Mouse (Mus musculus) layer of hippocampus, adult 18-20 months (tissue): ENCODE results near the gene Aldh2. TPM values are rescaled to one million over a fixed set of nuclear protein-coding genes. Genes with fewer than 3 reads are reported as not detected.
A peak's percentile ranks its signal among the peaks of the same experiment; 100 is the strongest.
"Not testable (repeated sequence)": the region's sequence is repeated elsewhere in the genome, so short reads cannot be mapped to it uniquely, and the experiment has no call there.

ENCODE experiments used
- DNase-seq, 2 experiments: peaks; one replicate each; pipeline ENCODE4 v3.0.0; 2022; ENCODE audit warnings: low spot score in 2 of 2
- long read RNA-seq: library from polyadenylated mRNA; stranded (forward); transcript quantifications from one replicate; pipeline ENCODE4 v2.0.0, GENCODE M21; 2021
- total RNA-seq, 2 experiments: library from RNA; stranded (reverse); gene quantifications; 2 replicates each; pipeline ENCODE4 v1.2.3; 2021

The Aldh2 gene
- total RNA-seq, result 100 to 1,000 TPM; 136 to 161 TPM
- long read RNA-seq, transcript Aldh2-201 (13 exons, 3,867 nt), result major isoform, 10 of 20 reads
- long read RNA-seq, partial matches to known transcripts, result 4 of 20 reads
- long read RNA-seq, other reads (novel, unspliced or antisense), result 3 of 20 reads

- peak; percentile 58 to 74 for DNase-seq
Observed at GRCm38 (mm10) chr5:121593451-121594401, at the start of gene Aldh2. Gene Aldh2, minus strand, starts transcription at chr5:121593824.

GRCm38 (mm10) chr5:121639601-121640000, 46.0 kb upstream of the Aldh2 start:
- no peak for DNase-seq

- DNase-seq, result no peak
Observed at GRCm38 (mm10) chr5:121637296-121637695, 43.7 kb upstream of the Aldh2 start.

DNA sequence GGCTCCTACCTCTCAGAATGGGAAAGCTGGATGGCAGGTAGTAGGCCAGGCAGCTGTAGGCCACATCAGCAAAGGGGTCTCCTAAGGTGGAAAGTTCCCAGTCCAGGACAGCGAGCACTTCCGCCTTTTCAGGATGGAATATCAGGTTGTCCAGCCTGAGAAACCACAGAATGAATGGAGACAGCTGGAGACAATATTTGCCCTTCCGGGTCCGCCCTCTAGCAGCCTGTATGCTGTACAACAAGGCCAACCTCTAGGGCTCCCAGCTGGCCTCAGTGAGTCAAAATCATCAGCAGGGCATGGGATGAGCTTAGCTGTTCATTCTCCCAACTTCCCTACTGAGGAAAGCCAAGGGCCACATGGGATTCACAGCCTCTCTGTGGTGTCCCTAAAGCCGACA, 41.0 kb upstream of the Aldh2 start:
- no peak for DNase-seq

DNA sequence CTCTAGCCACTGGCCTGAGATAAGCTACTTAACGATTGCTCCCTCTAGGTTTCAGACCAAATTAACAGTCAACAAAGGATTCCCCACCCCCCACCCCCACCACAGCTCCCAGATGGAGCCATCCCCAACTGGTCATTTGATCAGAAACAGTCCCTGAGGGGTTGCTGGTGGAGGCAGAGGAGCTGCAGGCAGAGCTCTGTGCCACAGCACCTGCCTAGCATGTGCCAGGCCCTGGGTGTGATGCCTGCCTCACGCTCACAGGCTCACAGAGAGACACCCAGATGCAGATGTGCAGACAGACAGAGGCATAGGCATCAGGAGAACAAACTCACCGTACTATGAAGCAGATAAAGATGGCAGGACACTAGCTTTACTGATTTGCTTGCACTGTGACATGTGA, 39.2 kb upstream of the Aldh2 start:
- DNase-seq, result no peak

- not testable (repeated sequence) for DNase-seq
Observed at GRCm38 (mm10) chr5:121631106-121631647, 37.6 kb upstream of the Aldh2 start.

- DNase-seq, result peak; percentile 48 to 79
Observed at GRCm38 (mm10) chr5:121627871-121628270, 34.2 kb upstream of the Aldh2 start.

DNA sequence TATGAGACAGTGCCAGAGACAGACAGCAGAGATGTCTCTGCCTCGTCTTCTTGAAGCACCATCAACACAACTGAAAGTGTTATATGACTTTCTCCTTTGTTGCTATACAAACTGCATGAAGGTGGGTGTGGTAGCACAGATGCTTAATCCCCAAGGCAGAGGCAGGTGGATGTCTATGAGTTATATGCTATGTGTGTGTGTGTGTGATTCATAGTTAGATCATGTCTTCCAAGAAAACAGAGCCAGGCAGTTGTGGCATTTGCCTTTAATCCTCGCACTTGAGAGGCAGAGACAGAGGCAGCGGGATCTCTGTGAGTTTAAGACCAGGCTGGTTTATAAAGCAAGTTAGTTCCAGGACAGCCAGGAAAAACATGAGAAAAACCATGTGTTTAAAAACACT, 29.6 kb upstream of the Aldh2 start:
- DNase-seq, result no peak

- no peak for DNase-seq
Observed at GRCm38 (mm10) chr5:121621102-121621501, 27.5 kb upstream of the Aldh2 start.

DNA sequence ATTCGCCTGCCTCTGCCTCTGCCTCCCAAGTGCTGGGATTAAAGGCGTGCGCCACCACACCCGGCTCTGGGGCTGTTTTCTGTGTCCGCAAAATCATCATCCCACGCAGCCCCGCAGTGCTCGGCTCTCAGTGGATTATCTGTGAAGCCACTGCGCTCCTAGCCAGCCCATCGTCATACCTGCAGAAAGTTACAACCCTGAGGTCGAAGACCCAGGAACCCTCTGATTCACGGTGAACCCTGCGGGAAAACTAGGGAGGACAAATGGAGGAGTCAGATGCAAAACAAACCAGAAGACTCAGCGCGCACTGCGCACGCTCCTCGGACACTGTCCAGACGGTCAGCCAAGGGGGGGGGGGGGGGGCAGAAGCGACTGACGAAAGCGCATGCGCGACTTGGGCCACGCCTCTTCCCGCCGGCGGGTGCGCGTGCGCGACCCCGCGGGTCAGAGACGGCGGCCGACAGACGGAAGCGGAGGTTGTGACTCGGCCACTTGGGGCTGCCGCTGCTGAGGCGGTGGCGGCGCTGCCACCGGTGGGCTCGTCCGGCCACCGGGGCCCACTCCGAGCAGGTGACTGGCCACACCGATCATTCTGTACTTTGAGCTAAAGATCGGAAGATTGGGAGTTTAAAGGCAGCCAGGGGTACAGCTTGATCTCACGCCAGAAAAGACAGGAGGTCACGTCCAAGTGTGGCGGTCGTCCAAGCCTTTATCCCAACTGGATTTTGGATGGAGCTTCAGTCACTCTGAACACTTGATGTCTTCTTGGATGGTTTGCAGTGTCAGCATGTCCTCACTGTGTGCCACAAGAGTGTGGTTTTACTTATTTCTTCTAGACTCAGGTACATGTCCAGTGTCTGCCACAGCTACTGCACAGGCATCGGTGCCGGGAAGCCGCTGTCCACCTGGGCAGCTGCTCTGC, 25.2 kb upstream of the Aldh2 start, which contains the start of gene Acad12:
Gene Acad12, minus strand, starts transcription at position 347 of the 922 bp plus-strand sequence.
- peak; percentile 49 to 73 for DNase-seq

- DNase-seq, result not testable (repeated sequence)
Observed at GRCm38 (mm10) chr5:121614921-121615320, 21.3 kb upstream of the Aldh2 start.

DNA sequence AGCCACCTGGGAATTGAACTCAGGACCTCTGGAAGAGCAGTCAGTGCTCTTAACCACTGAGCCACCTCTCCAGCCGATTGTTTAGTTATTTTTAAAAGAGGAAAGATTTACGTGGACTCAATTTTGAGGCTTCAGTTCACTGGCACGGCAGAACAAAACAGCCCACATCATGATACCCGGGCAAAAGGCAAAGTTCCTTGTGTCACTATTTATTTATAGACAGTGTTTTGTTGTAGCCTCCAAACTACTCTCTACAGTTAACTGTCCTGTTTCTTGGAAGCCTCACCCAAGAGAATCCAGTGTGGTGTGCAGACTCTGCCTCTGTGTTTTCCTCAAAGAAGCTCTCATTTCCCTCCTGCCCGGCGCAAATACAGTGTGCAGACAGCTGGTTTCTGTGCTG, 18.4 kb upstream of the Aldh2 start:
- DNase-seq, result no peak

DNA sequence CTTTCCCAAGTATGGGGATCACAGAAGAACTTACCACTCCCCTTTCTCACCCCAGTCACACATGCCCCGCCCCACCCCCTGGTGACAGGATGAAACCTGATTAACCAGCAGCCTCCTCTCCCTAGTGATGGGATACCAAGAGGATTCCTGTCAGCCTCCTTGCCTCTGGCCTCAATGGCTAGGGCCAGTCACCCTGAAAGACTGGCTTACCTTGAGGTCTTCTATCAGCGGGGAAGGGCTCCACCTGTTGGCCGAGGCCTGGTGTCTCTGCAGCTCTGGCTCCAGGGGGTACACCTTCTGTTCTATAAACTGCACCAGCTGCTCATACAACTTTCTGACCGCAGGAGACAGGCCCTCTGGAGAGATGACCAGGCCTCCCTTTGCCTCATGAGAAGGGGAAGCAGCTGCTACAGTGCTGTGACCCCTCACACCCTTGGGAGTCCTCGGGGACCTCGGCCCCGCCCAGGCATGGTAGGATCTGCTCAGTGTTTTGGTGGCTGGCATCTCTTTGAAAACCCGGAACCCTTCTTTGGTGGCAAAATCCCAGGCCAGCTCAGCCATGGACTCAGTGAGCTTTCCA, 16.0 kb upstream of the Aldh2 start:
- DNase-seq, result not testable (repeated sequence)

DNA sequence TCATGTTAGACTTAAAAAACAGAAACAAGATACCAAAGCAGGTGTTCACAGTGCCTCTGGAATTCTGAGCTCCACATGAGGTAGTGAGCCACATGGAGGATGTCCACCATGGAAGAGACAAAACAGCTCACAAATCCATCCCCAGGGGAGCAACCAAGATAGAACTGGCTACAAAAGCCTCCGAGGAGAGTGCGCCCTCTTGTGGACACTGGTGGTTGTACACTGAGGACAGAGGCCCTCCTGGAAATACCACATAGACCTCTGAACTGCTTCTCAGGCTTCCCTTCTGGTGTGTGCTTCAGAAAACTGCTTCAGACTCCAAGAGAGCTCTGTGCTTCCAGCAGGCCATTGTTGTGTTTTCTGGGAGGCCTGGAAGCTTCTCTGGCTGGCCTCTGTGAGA, 12.5 kb upstream of the Aldh2 start:
- DNase-seq, result peak; percentile 50 to 85

DNA sequence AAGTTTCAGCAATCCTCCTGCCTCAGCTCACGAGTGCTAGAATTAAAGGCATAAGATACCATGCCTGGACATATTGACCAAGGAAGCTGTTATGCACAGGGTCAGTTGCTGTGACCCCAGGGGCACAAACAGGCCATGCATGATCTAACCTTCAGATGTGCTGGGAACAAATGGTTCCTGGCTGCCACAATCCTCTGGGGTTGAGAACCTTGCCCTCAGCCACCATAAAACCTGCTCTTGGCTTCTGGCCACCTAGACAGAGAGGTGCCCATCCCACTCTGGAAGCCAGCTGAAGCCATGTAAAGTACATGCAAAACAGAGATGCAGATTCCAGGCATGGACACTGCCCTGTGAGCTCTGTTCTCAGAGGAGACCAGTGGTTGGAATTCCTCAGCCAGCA, 10.2 kb upstream of the Aldh2 start:
- not testable (repeated sequence) for DNase-seq

DNA sequence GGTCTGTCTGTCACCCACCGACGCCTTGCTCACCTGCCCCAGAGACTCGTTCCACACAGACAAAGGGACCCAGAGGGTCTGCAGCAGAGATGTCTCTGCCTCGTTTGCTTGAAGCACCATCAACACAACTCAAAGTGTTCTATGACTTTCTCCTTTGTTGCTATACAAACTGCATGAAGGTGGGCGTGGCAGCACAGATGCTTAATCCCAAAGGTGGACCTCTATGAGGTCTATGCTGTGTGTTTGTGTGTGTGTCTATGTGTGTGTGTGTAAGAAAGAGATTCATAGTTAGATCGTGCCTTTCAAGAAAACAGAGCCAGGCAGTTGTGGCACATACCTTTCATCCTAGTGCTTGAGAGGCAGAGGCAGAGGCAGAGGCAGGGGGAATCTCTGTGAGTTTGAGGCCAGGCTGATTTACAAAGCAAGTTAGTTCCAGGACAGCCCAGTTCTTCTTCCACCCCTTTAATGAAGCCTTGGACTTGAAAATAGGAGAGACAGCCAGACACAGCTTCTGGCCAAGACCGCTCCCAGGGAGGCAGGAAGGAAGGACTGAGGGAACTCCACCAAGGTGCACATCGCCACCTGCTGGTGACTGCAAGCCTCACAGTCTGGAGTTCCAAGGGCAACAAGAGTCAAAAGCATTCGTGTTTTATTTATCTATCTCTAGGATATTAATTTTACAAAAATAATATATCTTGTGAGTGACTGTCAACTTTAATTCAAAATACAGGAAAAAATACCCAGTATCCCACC, 8.1 kb upstream of the Aldh2 start:
- peak; percentile 77 to 93 for DNase-seq

GRCm38 (mm10) chr5:121598871-121599610, 5.4 kb upstream of the Aldh2 start:
- no peak for DNase-seq

GRCm38 (mm10) chr5:121597991-121598537, 4.4 kb upstream of the Aldh2 start:
- no peak for DNase-seq

DNA sequence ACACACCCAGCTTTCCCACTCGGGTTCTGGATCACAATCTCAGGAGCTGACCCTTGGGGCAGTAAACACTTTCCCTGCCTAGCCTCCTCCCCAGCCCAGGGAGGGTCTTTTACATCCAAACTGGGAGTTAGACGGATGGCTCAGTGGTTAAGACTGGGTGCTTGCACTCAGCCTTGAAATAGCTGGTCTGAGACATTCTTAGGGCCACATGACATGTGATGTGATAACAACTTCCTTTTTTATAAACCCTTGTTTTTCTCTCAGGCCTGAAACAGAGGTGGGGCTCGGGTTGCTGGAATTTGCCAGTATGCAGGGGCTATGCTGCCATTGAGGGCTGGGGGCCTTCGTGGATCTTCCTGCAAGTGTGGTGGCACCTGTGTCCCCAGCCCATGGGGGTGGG, 3.7 kb upstream of the Aldh2 start:
- no peak for DNase-seq
